Mouse (Mus musculus) MEL (cell line): ENCODE measurements around the gene Gde1.

Source experiments
- EP300 ChIP-seq, 2 experiments: IDR thresholded peaks; 2 replicates each; pipeline ENCODE4 v1.6.1; 2011; ENCODE audit warnings: improper control_type of control experiment in 2 of 2, low read length in 2 of 2, low read depth in 1 of 2, mild to moderate bottlenecking in 1 of 2
- GATA1 ChIP-seq: IDR thresholded peaks from 2 replicates; pipeline ENCODE4 v1.6.1; 2011; ENCODE audit warnings: low read depth, low read length, improper control_type of control experiment
- HCFC1 ChIP-seq: IDR thresholded peaks from 2 replicates; pipeline ENCODE4 v1.6.1; 2012; ENCODE audit warnings: low read depth, mild to moderate bottlenecking, inconsistent platforms, low read length, improper control_type of control experiment, moderate library complexity
- MAX ChIP-seq: IDR thresholded peaks from 2 replicates; pipeline ENCODE4 v1.6.1; 2011; ENCODE audit warnings: low read length, improper control_type of control experiment
- UBTF ChIP-seq: IDR thresholded peaks from 2 replicates; pipeline ENCODE4 v1.6.1; 2012; ENCODE audit warnings: low read depth, mild to moderate bottlenecking, inconsistent platforms, low read length, improper control_type of control experiment, moderate library complexity, borderline replicate concordance; ENCODE audit not compliant: insufficient read depth
- USF1 ChIP-seq: IDR thresholded peaks from 2 replicates; pipeline ENCODE4 v1.6.1; 2014; ENCODE audit warnings: low read depth, mild to moderate bottlenecking, inconsistent platforms, low read length, improper control_type of control experiment, moderate library complexity
- USF2 ChIP-seq, 2 experiments: IDR thresholded peaks; 2 replicates each; pipeline ENCODE4 v1.6.1; 2011 to 2012; ENCODE audit warnings: improper control_type of control experiment in 2 of 2, low read length in 2 of 2, borderline replicate concordance in 1 of 2, inconsistent platforms in 1 of 2, low read depth in 1 of 2, mild to moderate bottlenecking in 1 of 2; ENCODE audit not compliant: insufficient read depth in 1 of 2
- ZC3H11A ChIP-seq: IDR thresholded peaks from 2 replicates; pipeline ENCODE4 v1.6.1; 2012; ENCODE audit warnings: low read depth, mild to moderate bottlenecking, inconsistent platforms, low read length, improper control_type of control experiment
- ZKSCAN1 ChIP-seq: IDR thresholded peaks from 2 replicates; pipeline ENCODE4 v1.6.1; 2012; ENCODE audit warnings: low read depth, mild to moderate bottlenecking, inconsistent platforms, low read length, improper control_type of control experiment, moderate library complexity

- TF ChIP-seq MAX, result no peak
- no peak for TF ChIP-seq GATA1
- no peak for TF ChIP-seq HCFC1
- no peak for TF ChIP-seq USF1
- no peak for TF ChIP-seq UBTF
- no peak for TF ChIP-seq ZKSCAN1
- TF ChIP-seq ZC3H11A, result no peak
- TF ChIP-seq USF2 (IDR thresholded peaks at IDR 0.05; ENCODE audit: borderline replicate concordance in 1 of 2, insufficient read depth in 1 of 2, low read depth in 1 of 2, low read length in 2 of 2), result no peak
- TF ChIP-seq EP300 (IDR thresholded peaks at IDR 0.05; ENCODE audit: low read depth in 1 of 2, low read length in 2 of 2), result no peak
Measured at GRCm38 (mm10) chr7:118751625-118752024, 46.0 kb upstream of the Gde1 start.
